Mouse (Mus musculus): ENCODE data around the gene Zfp830. TPM values are rescaled to one million over a fixed set of nuclear protein-coding genes. Genes with fewer than 3 reads are reported as not detected.

The Zfp830 gene
- 10 to 100 TPM; 12.6 to 14.5 TPM for total RNA-seq (2021)
- long read RNA-seq, experiment 1, transcript Zfp830-201 (1 exons, 1,591 nt) = major isoform, 23 of 23 reads
- long read RNA-seq, experiment 1, partial matches to known transcripts = 0 of 23 reads
- long read RNA-seq, experiment 1, other reads (novel, unspliced or antisense) = 0 of 23 reads
- long read RNA-seq, experiment 2, transcript Zfp830-201 (1 exons, 1,591 nt) = major isoform, 25 of 25 reads
- long read RNA-seq, experiment 2, partial matches to known transcripts = 0 of 25 reads
- long read RNA-seq, experiment 2, other reads (novel, unspliced or antisense) = 0 of 25 reads

GRCm38 (mm10) chr11:82763742-82764437 is at the start of gene Zfp830, which contains the start of gene Cct6b:
TSS of gene Zfp830 (plus strand) at chr11:82764345.
TSS of gene Cct6b (minus strand) at chr11:82764321.
- DNase-seq = peak; percentile 87

- no peak for DNase-seq
Measured at GRCm38 (mm10) chr11:82719294-82719693, 44.9 kb upstream of the Zfp830 start.

- DNase-seq = no peak
Measured at GRCm38 (mm10) chr11:82726862-82727261, 37.3 kb upstream of the Zfp830 start.

- no peak for DNase-seq
Measured at GRCm38 (mm10) chr11:82734227-82734626, 29.9 kb upstream of the Zfp830 start.

- no peak for DNase-seq
Measured at GRCm38 (mm10) chr11:82739006-82739405, 25.1 kb upstream of the Zfp830 start.

DNA sequence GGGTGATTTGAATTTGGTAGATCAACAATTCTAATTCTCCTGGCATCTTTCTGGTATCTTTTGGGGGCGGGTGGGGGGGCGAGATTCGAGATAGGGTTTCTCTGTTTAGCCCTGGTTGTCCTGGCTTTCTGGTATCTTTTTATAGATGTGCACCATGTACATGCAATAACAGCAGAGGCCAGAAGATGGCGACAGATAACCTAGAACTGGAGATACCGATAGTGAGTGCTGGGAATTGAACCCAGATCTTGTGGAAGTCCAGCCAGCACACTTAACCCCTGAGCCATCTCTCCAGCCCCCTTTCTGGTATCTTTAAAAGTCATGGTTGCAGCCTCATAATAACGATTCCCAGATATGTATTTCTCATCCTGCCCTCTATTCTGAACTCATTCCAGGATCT is 18.0 kb upstream of the Zfp830 start:
- DNase-seq = no peak

DNA sequence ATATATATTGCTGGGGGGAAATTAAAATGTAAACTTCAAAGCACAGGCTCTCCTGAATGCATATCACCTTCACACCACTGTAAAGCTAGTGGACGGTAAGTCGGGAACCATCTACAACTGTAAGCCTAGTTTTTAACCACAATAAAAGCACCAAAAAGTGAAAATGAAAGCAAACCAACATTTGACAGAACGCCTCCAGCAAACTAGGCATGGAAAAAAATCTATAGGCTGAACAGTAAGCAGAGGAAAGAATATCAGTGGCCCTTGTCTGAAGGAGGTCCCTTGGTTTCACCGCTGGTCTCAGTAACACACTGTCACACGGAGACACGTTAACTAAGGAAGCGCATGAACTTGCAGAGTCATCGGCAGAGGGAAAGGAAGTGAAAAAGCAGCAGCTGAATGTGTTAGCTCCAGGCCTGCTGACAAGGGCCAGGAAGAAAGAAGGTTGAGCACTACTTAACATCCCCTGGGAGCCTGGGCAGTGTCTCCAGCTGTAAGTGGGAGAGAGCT is 17.2 kb upstream of the Zfp830 start:
- DNase-seq = peak; percentile 10

DNA sequence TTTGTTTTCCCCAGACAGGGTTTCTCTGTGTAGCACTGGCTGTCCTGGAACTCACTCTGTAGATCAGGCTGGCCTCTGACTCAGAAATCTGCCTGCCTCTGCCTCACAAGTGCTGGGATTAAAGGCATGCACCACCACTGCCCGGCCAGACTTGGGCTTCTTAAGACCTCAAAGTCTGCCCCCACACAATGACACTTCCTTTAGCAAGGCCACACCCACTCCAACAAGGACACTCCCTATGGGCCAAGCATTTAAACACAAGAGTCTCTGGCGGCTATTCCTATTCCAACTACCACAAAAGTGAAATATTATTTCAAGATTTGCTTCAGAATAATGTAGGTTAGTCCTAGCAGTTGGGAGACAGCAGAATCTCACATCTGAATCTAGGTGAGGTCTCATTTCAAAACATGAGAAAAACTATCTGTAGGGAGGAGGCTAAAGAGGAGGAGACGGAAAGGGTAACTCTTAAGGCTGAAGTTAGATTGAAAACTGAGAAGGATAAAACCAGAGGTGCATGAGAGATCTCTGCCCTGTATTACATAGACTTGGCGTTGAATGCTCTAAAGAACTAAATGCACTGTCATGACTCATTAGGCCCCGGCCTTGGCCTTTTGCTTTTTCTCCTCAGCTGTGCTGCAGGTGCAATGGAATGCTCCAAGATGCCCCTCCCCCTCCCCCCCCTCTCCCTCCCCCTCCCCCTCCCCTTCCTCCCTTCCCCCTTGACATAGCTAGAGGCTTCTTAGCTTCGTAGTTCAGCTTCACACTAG is 11.6 kb upstream of the Zfp830 start:
- no peak for DNase-seq

DNA sequence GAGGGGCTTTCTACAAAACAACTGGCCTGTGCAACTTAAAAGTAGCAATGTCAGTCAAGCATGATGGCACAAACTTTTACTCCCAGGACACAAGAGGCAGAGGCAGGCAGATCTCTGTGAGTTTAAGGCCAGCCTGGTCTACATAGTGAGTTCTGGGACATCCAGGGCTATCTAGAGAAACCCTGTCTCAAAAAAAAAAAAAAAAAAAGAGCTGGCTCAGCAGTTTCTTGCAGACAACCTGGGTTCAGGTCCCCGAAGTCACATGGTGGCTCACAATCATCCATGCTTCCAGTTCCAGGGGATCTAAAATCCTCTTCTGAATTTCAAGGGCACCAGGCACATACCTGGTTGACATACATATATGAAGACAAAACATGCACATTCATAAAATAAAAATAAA is 8.2 kb upstream of the Zfp830 start:
- no peak for DNase-seq

- no peak for DNase-seq
Measured at GRCm38 (mm10) chr11:82762286-82762829, 1.8 kb upstream of the Zfp830 start.

- DNase-seq = no peak
Measured at GRCm38 (mm10) chr11:82763261-82763660, 884 bp upstream of the Zfp830 start.

DNA sequence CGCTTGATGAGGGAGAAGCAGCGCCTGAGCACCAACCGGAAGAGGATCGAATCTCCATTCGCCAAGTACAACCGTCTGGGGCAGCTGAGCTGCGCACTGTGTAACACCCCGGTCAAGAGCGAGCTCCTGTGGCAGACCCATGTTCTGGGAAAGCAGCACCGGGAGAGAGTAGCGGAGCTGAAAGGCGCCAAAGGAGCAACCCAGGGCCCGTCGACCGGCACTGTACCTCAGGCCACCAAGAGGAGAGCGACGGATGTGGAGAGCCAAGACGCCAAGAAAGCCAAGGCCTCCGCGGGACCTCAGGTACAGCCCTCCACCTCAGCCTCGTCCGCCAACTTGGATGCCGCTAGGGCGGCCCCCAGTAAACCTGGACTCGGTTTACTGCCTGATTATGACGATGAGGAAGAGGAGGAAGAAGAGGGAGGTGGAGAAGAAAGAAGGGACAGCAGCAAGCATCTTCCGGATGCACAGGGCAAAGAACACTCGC is 336 bp downstream of the Zfp830 start:
- no peak for DNase-seq

DNA sequence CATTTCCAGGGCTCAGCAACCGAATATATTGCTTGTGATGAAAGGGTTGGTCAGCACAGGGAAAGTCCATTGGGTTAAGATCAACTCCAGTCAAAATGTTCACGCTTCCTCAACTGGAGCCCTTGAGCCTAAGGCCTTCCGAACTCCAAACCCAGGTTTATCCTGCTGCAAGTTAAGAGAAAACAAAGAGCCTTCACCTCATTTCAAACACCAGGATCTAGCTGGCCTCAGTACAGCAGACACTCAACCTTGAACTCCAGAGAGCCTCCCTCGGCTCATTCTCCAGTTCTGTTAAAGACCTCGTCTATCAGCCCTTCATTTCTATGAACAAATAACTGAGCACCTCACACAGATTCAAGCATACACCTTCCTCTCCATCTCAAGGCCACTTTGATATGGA is 16.0 kb downstream of the Zfp830 start:
- DNase-seq = no peak

DNA sequence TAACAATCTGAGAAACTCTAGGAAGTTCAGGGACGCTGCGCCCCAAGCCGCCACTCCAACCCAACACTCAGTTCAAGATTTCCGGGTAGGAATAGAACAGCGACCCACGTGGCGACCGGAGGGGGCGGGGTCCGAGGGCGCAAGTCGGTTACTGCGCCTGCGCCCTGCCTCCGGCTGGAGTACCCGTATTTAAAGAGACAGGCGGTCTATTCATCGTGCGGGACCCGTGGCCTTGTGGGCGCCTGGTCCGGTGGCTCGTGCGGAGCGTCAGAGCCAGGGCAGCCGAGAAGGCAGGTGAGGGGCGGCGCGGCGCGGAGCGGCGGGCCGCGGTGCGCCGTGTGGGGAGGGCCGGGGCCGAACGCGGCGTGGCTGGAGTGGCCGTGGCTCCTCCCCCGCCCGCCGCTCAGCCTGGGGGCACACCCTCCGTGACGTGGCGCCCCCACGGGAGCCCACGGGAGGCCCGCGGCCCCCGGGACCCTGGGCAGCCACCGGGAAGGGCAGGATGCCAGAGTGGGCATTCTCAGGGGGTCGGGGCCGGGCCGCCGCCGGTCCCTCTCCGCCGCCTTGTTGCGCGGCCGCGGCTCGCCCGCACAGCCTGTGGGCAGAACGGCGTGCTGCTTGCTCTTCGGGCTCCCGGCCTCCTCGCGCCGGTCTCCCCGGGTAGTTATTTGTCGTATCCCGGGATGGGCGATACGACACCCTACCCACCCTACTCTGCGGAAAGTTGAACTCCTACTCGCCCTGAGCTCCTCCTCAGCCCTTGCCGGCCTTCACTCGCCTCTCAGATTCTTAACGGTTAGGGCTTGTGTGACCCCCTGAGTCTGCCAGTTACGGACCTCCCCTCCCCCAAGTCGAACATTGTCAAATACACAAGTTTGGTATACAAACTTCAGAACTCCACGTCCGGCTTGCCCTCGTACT is 17.1 kb downstream of the Zfp830 start, which contains the start of gene Lig3:
Gene Lig3 (plus strand): TSS at position 126 of the 921 bp plus-strand sequence.
- DNase-seq = peak; percentile 93

GRCm38 (mm10) chr11:82782197-82782596 is 18.1 kb downstream of the Zfp830 start:
- DNase-seq = no peak

- DNase-seq = no peak
Measured at GRCm38 (mm10) chr11:82783453-82783852, 19.3 kb downstream of the Zfp830 start.

DNA sequence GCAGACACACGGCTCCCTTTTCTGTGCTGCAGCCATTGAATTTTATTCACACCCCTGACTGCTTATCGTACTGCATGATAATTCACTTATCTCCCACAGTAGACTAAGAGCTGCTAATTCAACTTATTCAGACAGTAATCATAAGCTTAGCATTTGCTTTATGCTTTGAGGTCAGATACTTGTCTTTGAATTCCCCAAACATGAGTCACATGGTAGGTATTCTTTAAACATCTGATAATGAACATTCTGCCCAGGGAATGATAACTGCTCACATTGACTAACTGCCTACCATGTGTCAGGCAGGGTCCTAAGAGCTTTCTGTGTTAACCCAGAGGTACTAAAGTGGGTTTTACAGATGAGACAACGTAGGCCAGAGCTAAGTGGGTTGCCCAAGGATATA is 42.5 kb downstream of the Zfp830 start:
- DNase-seq = no peak

DNA sequence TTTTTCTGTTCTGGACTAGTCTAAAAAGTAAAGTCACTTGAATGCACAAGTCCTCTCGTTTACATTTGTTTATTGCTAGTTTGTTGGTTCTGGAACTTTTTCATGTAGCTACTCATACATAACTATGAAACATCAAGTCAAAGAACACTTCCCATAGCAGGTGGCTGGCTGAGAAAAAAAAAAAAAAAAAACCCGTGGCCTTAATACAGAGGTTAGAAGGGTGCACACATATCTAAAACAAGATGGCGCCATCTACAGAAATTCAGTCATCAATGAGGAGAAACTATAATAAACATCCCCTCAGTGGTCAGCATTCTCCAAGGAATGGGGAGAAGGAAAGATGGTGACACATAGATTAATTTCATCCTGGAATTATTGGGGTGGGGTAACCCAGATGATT is 43.2 kb downstream of the Zfp830 start:
- DNase-seq = no peak

GRCm38 (mm10) chr11:82808485-82808884 is 44.3 kb downstream of the Zfp830 start:
- DNase-seq = no peak

Data from gastrocnemius, postnatal 25 days (tissue).